Mouse (Mus musculus): ENCODE data around the gene Csnk2b.
A peak's percentile ranks its signal among the peaks of the same experiment; 100 is the strongest.

The Csnk2b gene

GRCm38 (mm10) chr17:35088825-35089644 lies 32.8 kb downstream of the Csnk2b start, which contains the start of gene Abhd16a:
Gene Abhd16a (plus strand): TSS chr17:35089263.
- peak; percentile 88 to 93 for DNase-seq (ENCODE audit: low spot score in 2 of 2)

GRCm38 (mm10) chr17:35088151-35088550 lies 33.7 kb downstream of the Csnk2b start:
- no peak for DNase-seq (ENCODE audit: low spot score in 2 of 2)

DNA sequence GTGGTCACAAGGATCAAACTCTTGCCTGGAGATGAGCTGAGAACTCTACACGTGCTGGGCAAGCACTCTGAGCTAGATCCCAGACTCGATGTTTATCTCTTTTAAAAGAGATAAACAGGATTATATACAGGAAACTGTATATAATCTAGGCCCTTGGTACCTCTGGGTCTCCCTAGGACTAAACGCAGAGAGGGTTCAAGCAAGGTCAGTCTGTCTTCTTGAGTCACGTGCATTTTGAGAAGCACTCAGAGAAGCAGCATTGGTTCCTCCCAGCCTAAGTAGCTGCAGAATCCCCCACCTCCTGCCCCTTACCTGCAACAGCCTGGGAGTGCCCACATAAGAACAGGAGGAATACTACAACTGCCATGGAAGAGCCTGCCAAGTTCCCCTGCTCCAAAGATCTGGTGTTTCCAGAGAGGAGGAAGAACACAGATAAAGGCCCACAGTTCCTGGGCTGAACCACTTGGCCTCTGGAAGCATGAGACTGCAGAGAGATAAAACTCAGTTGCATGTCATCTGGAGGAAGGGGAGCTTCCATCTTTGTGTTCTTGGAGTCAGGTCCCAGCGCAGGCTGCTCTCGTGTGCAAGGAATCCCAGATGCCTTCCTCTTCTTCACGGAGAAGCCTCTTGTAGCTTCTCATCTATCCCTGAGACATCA lies 36.5 kb downstream of the Csnk2b start, which contains the start of gene Ly6g6f:
Gene Ly6g6f (minus strand): TSS at position 403 of the 658 bp plus-strand sequence.
- no peak for DNase-seq (ENCODE audit: low spot score in 2 of 2)

GRCm38 (mm10) chr17:35083929-35084497 lies 37.8 kb downstream of the Csnk2b start:
- DNase-seq (ENCODE audit: low spot score in 2 of 2): no peak

DNA sequence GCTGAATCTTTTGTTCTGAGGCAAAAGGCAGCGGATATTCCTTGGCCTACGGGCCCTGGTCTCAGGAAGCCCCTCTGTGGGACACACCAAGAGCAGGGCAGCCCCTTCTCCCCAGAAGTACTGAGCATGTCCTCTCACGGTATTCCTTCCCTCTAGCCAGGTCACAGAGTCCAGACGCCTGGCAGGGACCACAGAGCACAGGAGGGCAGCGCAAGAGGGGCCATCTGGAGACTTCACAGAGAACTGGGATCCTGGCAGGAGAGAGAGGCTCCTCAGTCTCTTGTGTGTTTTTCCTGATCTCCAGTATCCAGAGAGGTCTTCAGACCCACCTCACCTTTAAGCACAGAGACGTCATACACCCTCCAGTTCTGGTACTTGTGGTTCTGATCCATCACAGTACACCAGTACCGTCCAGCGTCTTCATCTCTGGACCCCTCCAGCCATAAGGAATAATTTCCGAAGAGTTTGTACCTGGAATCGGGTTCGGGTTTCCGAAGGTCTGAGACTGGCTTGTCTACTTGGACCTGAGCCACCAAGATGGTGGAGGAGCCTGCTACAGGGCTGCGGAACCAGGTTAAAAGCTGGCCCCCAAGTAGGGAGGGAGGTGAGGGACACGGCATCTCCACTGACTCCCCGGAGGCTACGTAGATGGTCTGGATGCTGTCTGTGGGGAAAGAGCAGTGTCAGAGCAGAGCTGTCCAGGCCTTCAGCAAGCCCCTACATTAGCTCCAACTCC lies 38.8 kb downstream of the Csnk2b start:
- no peak for DNase-seq (ENCODE audit: low spot score in 2 of 2)

DNA sequence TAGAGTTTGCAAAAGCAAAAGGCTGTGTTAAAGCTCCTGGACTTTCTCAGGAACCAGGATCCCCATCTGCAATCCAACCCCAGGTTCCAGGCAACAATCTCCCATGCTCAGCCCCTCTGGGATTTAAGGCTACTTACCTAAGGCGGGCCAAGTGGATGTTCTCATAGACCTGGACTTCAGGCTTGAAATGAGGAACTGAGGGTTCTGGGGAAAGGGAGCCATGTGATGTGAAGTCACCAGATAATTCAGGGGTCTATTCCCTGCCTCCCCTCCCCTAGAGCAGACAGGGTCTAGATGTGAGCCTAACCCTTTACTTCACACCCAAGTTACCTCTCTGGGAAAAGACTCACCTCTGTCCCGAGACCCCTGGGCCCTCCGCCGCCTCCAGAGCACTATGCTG lies 41.1 kb downstream of the Csnk2b start:
- no peak for DNase-seq (ENCODE audit: low spot score in 2 of 2)

- DNase-seq (ENCODE audit: low spot score in 2 of 2): no peak
Measured at GRCm38 (mm10) chr17:35080248-35080647, 41.6 kb downstream of the Csnk2b start.

- no peak for DNase-seq (ENCODE audit: low spot score in 2 of 2)
Measured at GRCm38 (mm10) chr17:35079778-35080177, 42.1 kb downstream of the Csnk2b start.

DNA sequence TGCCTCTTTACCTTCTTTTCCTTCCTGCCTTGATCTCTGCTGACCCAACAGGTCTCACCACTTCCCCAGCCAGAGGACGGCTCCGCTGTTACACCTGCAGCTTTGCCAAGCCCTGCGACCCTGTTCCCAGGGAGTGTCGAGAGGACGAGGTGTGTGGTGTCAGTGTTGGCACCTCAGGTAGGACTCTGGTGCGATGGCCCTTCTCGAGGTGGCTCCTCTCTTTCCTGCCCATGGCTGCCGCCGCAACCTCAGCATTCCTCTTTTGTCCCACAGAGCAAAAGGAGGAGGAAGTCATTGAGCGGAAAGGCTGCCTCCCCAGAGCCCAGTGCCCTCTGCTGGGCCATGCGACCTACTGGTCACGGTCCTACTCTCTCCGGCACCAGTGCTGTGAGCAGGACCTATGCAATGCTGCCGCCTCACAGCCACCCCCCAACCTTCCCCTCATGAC lies 44.0 kb downstream of the Csnk2b start, which contains the start of gene Ly6g6d:
Gene Ly6g6d (minus strand): TSS at position 280 of the 448 bp plus-strand sequence.
- peak; percentile 46 to 74 for DNase-seq (ENCODE audit: low spot score in 2 of 2)

DNA sequence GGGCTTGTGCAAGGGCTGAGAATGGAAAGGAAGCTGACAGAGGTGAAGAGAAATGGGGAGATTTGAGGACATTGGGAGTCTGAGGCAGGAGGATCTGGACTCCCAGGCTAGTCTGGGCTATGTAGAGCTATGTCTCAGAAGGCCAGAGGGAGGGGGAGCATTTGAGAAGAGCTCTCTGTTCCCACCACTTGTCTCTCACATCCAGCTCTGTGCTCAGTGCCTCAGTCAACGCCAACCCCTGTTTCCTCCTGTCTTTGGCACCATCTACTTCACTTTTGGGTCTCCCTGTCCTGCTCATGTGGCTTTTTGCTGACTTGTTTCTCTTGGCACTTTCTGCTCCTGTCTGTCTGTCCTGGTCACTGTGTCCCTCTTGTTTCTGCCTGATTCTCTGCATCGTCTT lies 44.6 kb downstream of the Csnk2b start:
- no peak for DNase-seq (ENCODE audit: low spot score in 2 of 2)

- no peak for DNase-seq (ENCODE audit: low spot score in 2 of 2)
Measured at GRCm38 (mm10) chr17:35076507-35077176, 45.2 kb downstream of the Csnk2b start, which contains the start of gene Ly6g6e. Gene Ly6g6e (plus strand): TSS chr17:35076902.

DNA sequence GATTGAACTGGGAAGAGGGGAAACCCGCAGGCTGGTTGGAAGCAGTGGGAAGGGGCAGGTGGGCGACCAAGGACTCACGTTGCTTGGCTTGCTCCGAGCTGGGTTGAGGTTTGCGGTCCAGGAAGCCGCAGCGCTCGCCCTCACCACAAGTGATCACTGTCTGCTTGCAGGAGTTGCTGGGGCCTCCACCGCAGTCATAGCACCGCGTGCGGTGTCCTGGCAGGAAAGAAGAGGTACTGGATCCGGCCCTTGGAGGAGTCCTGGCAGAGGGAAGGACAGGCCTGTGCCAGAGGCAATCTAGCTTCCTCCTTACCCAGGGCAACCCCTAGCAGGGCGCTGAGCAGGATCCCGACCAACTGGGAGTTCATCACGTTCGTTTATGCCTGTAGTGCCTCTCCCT lies 47.8 kb downstream of the Csnk2b start:
- no peak for DNase-seq (ENCODE audit: low spot score in 2 of 2)

GRCm38 (mm10) chr17:35071454-35071853 lies 50.4 kb downstream of the Csnk2b start:
- DNase-seq (ENCODE audit: low spot score in 2 of 2): no peak

DNA sequence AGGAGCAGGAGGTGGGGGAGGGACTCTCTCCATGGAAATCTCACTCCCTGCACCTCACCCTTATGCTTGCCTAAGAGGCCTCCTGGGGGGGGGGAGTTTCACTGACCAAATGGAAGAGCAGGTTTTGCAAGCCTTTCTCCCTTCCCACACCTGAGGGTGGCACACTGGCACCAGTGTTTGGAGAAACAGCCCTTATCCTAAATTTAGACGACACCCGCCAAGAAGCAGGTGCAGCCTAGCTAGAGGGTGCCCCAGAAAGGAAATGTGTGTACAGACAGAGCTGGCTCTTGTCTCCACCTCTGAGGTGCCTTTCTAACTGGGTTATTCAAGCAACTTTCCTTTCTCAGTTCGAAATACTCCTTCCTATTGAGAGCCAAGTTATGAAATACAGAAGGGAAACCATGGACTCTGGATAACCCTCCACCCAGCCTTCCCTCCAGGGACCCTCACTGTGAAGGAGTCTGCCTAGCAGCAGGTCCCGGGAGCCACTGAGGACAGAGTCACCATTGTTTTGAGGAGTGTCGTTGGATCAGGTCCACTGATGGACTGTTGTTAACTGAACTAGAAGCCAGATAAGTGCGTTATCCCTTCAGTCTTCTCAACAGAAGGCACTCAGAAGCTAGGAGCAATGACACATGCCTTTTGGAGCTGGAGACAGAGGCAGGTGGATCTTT lies 51.2 kb downstream of the Csnk2b start:
- DNase-seq (ENCODE audit: low spot score in 2 of 2): no peak

DNA sequence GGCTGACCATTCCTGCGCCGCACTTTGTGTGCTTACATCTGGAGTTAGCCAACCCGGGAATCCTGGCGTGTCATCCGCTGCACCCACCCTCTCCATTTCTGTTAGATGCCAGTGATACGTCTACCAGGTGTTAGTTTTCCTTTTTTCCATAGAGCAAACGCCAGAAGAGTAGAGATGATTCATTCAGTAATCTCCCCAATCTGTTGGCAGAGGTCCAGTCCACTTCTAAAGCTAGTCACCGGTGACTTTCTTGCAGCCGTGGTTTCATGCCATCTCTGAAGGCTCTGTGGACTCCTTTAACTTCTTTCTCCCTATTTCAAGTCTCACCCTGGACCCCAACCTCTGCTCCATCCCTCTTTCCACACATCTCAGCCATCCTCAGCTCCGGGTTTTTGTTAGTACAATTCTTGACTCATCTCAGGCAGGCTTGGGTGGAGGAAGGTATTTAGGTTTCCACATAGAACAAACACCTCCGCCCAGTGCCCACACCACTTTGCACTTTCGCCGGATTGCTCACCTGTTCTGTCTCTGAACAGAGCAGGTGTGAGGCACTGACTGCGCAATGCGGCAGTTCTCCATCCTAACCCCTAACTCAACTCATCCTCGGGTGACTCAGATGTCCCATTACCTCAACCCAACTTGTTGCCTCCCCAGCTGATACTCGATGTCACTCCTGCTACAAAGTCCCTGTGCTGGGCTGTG lies 53.5 kb downstream of the Csnk2b start:
- DNase-seq (ENCODE audit: low spot score in 2 of 2): peak in 1 of 2 experiments; percentile 54

Data from urinary bladder, adult 18-20 months (tissue).